Mouse (Mus musculus) ovary, adult 2 months (tissue): Measurements from ENCODE around the gene Mapkapk2. TPM values are rescaled to one million over a fixed set of nuclear protein-coding genes. Genes with fewer than 3 reads are reported as not detected.

Experiments used
- polyA plus RNA-seq: library from polyadenylated mRNA; depleted of rRNA; stranded (reverse); fragments of >200 nt; gene quantifications from 2 replicates; pipeline ENCODE4 v1.2.3, GENCODE M21; 2012; rRNA removed

Gene Mapkapk2
- polyA plus RNA-seq, result 102 and 114 TPM in 2 replicates

GRCm38 (mm10) chr1:131097700-131098094, at the start of gene Mapkapk2:
TSS of gene Mapkapk2 (minus strand) at chr1:131097826.

GRCm38 (mm10) chr1:131138191-131139016, 40.8 kb upstream of the Mapkapk2 start, which contains the start of gene Dyrk3:
TSS of gene Dyrk3 (minus strand) at chr1:131138340.

GRCm38 (mm10) chr1:131019492-131020098, 78.0 kb downstream of the Mapkapk2 start, which contains the start of gene Il10:
TSS of gene Il10 (plus strand) at chr1:131019845.

Other genes with a start within 250 kb of the Mapkapk2 start
- gene Fcmr, start 232.2 kb downstream of the Mapkapk2 start, polyA plus RNA-seq, result 0.35 and 0.46 TPM in 2 replicates
- 0.18 TPM in 1 of 2 replicates, not detected in the other for gene Il24, start 210.4 kb downstream of the Mapkapk2 start, polyA plus RNA-seq
- gene Il20, start 186.4 kb downstream of the Mapkapk2 start, polyA plus RNA-seq, result not detected in 2 replicates
- gene Il19, start 157.7 kb downstream of the Mapkapk2 start, polyA plus RNA-seq, result not detected in 2 replicates
- not detected in 2 replicates for gene Il10, start 78.0 kb downstream of the Mapkapk2 start, polyA plus RNA-seq
- 6.6 and 7.0 TPM in 2 replicates for gene Dyrk3, start 40.5 kb upstream of the Mapkapk2 start, polyA plus RNA-seq
- 36.8 and 39.1 TPM in 2 replicates for gene Eif2d, start 55.4 kb upstream of the Mapkapk2 start, polyA plus RNA-seq
- gene Rassf5, start 147.4 kb upstream of the Mapkapk2 start, polyA plus RNA-seq, result 53.6 and 88.5 TPM in 2 replicates
- 12.6 and 21.3 TPM in 2 replicates for gene Ikbke, start 181.8 kb upstream of the Mapkapk2 start, polyA plus RNA-seq